Mouse (Mus musculus) thymus, postnatal 0 days (tissue): Measurements from ENCODE around the gene Pde4d. TPM values are rescaled to one million over a fixed set of nuclear protein-coding genes. Genes with fewer than 3 reads are reported as not detected.

Source experiments
- DNase-seq: peaks from one replicate; pipeline ENCODE4 v3.0.0-alpha.2; 2015; ENCODE audit warnings: low spot score
- polyA plus RNA-seq: library from polyadenylated mRNA; unstranded; fragments of >200 nt; fragmentation: Nextera tagmentation; extraction: Ambion mirVana; gene quantifications from 2 replicates; pipeline ENCODE4 v1.2.1, GENCODE M21; 2015

The Pde4d gene
- polyA plus RNA-seq, 1 experiment from 2014 or later = 16.5 TPM

DNA sequence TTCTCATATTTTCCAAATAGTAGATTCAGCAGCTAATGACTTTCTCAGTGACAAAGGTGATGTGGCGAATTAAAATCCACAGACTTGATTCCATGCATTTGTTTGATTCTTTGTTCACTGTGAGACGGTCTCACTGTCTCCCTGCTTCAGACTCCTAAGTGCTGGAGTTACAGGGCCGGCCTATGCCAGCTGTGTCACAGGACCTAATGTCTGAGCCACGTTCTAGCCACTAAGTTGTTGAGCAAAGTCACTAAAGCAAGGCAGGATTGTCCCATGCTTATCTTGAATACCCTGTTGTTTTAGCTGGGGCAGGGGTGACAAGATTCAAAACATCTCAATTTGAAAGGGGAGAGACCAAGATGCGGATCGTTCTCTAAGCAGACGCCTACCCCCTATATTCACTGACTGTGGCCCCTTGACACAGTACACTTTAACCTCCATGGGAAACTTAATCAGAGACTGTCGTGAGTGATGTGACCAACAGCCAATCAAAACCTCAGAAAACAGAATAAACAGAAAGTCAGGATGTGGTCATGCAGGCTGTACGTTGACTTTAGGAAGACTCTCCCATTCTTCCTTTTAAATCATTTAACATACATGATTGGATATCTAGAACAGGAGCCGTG lies 1195.6 kb downstream of the Pde4d start:
- peak; percentile 74 for DNase-seq

DNA sequence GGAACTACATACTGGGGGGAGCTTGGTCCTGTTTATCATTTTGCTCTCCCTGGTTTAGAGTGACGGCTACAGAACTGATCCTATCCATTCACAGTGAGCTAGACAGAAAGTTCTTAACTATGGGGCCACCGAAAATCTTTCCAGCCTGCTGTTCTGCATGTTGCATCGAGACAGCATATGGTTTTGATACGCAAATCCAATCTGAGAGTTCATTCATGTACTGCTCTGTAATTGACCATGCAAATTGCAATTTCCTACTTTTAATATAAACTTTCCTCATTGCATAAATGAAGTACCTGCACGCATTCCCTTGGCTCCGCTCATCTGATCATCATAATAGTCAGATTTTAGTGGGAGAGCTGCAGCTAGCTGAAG lies 1196.1 kb downstream of the Pde4d start:
- DNase-seq = no peak

DNA sequence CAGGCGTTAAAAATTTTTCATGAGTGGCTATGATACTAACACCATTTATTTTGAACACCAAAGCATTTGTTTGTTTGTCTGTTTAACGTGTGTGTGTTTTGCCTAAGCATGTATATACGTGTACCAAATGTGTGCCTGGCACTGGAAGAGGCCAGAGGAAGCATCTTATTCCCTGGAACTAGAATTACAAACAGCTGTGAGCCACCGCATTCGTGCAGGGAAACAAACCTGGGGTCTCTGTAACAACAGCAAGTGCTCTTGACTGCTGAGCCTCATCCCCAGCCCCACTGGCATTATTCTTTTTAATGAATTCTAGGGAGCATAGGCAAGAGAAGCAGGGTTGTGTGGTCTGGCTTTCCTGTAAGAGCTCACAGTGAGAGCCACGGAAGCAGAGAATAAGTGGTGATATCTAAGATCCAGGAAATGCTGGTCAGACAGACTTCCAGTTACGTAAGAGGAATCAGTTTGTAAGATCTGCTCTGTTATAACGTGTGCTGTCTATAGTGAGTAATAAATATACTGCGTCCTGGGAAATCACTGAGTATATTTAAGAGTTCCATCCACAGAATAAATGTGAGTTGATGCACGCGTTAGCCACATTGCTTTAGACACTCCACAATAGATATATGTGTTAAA lies 1197.0 kb downstream of the Pde4d start:
- peak; percentile 7 for DNase-seq

DNA sequence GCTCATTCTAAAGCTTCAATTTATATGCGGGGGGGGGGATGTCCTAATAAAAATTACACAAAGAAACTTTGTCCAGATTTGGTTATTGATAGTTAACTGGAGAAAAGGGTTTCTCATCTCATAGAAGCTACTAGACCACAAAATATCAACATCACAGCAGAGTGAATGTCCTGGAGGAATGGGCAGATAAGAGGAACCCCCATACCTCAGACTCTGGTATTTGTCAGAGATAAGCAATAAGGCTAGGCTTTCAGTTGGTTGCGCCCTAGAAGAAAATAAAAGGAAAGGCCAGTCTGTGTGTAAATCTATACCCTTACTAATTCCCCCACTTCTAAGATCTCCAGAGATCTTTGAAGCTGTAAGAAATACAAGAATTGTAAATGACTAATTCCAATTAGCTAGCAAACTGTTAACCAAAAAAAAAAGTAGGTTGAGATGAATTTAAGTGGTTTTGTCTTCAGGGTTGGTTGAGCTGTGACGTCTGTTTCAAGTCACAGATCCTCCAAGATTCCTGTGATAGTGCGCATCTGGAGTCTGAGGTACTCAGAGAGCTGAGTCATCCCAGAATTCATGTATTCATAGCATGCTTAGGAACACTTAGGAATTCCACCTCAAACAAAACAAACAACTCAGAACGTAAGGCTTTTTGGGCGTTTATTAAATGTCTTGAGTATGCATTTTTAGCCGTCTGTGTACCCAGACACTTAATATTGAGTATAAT lies 1197.9 kb downstream of the Pde4d start:
- no peak for DNase-seq

DNA sequence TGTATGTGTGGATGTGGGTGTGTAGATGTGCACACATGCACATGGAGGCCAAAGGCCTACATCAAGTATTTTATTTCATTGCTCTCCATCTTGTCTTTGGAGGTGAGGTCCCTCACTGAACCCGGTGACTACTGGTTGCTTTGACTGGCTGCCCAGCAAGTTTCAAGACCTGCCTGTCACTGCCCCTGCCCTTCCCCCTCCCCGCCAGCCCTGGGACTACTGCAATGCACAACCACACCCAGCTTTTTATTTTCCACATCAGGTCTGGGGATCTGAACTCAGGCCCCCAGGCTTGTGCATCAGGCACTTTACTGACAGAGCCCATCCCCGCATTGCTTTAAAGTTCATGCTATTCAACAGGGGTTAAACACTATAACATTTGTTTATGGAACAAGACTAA lies 1198.6 kb downstream of the Pde4d start:
- DNase-seq = no peak

DNA sequence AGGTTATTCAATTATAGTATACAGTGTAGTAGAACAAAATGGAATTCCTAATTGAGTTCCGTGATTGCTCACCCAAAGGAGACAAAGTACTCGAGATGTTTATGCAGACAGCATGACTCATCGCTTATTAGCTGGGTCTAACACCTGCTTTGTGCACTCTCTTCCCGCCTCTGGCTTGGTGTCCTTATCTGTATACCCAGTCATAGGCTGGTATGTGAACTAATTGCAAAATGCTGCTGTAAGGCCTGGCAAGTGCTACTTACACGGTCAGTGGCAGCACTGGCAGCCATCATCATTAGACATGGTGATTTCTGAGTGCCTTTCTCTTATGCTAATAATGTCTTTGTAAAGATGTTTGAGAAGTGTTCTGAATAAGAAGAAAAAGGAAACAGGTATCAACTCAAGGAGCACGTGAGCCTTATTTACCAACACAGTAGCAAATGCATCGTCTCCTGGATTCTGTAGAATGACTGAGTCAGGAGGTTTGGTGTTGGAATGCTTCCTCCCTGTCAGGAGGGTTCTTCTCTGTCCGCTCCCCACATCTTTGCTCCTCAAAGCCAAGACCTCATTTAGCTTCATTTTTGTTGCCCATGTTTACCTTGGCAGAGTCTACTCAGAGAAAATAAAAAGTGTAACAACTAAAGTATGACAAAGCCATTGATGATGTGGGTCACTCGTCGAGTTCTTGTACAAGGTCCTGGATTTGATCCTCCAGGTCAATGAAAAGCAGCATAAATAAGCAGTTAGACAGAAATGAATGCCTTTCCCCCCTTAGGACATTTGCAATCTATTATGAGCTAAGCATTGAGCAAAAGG lies 1202.2 kb downstream of the Pde4d start:
- no peak for DNase-seq

GRCm38 (mm10) chr13:109652631-109653030 lies 1202.9 kb downstream of the Pde4d start:
- no peak for DNase-seq

GRCm38 (mm10) chr13:109655390-109655789 lies 1205.6 kb downstream of the Pde4d start:
- DNase-seq = no peak

GRCm38 (mm10) chr13:109659103-109659502 lies 1209.4 kb downstream of the Pde4d start:
- DNase-seq = no peak

DNA sequence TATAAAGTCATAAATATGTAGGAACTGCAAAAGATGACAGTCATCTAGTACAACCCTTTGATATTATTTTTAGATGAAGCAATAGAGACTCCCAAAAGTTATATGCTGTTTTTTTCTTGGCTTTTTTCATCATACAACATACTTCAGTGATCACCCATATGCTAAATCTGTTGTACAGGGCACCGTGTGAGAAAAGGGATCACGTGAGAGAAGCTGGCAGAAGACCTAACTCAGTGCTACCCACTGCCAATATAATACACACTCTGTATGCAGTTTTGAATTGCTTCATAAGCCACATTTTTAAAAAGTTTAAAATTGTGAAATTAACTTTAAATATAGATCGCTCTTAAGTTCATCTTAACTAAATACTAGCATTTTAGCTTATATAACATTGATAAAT lies 1211.6 kb downstream of the Pde4d start:
- DNase-seq = no peak

DNA sequence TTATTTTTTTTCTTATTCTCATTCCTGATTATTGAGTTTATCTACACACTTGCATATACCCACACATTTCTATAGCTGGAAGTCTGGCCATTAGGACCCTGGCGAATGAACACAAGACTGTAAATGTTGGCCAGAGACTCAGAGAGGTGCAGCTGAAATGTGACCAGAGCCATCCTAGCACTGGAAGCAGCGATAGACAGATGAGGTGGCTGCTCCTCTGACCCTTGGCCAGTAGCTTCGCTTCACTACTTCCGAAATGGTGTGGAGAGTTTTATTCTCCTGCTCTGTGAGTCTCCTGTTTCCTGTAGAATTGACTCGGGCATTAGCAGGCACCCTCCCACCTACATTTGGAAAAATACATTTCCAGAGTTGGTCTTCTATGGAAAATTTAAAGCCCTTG lies 1212.4 kb downstream of the Pde4d start:
- no peak for DNase-seq

DNA sequence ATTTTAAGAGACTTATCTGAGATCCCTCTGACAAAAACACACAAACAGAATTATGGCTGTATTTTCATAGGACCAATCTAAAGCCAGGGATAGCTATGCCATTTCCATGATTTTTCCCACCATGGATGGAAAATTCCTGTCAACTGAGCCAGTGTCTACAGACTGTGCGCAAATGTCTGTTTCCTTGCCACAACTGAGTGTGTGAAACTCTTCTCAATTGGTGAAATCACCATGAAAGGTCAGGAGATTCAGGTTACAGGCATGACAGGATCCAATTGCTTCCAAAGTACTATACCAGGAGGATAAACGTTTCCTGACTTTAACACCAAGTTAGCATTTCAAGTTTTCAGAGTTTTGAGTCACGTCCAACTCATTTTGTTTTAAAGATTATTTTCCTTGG lies 1213.0 kb downstream of the Pde4d start:
- DNase-seq = no peak

GRCm38 (mm10) chr13:109664956-109665802 lies 1215.4 kb downstream of the Pde4d start:
- DNase-seq = no peak

GRCm38 (mm10) chr13:109665803-109666403 lies 1216.2 kb downstream of the Pde4d start:
- DNase-seq = no peak

GRCm38 (mm10) chr13:109669965-109670364 lies 1220.2 kb downstream of the Pde4d start:
- DNase-seq = no peak

DNA sequence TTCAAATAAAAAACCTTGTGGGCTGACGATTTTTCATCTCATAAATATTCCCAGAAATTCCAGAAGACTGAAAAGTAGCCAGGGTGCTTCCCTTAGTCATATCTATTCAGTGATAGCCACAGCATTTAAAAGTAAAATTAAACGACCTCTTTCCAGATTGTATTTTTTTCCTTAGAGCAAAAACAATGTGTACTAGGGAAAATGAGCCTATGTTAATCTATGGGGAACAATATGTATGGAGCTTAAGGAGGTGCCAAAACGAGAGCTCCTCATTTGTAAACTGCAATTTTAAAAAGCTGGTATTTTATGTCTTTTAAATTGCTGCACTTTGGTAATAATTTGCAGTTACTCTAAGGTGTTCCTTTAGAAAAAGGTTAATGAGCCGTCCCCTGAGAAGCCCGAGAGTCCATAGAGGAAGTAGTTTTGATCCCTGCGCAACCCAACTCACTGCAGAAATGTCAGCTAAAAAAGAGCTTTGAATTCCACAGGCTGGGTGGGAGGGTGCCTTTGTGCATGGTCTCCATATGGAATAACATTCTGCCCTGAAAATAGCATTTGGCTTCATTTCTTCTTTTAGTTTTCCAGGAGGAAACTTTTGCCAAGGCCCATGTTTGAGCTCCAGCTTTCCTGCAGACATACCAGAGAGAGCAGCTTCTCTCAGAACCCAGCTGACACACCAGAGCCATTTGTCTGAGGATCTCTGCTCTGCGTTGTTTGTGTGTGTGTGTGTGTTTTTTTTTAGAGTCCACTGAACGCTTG lies 1222.0 kb downstream of the Pde4d start:
- DNase-seq = no peak

- no peak for DNase-seq
Measured at GRCm38 (mm10) chr13:109677047-109677446, 1227.3 kb downstream of the Pde4d start.

DNA sequence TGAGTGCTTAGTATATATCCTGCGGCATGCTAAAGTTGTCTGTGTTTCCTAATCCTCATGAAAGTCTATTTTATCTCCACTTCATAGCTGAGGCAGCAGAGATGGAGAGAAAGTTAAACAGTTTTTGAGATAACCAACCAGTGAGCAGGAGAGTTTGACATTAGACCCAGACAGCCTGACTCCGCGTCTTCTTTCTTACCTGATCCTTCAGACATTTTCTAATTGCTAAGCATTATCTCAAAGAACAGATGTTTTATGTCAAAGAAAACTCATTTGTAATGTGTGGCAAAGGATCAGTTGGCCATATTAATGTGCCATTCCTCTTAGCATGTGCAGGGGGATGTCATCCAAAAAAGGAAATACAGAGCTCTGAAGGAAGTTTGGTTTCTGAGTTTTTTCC lies 1227.9 kb downstream of the Pde4d start:
- DNase-seq = no peak

- no peak for DNase-seq
Measured at GRCm38 (mm10) chr13:109678991-109679390, 1229.2 kb downstream of the Pde4d start.

- no peak for DNase-seq
Measured at GRCm38 (mm10) chr13:109680229-109680628, 1230.5 kb downstream of the Pde4d start.
